Mouse (Mus musculus) lung, postnatal 25 days (tissue): ENCODE data around the gene Gm20388.

Experiments used
- DNase-seq: peaks from one replicate; pipeline ENCODE4 v3.0.0; 2022; ENCODE audit warnings: low spot score

Gm20388 gene

DNA sequence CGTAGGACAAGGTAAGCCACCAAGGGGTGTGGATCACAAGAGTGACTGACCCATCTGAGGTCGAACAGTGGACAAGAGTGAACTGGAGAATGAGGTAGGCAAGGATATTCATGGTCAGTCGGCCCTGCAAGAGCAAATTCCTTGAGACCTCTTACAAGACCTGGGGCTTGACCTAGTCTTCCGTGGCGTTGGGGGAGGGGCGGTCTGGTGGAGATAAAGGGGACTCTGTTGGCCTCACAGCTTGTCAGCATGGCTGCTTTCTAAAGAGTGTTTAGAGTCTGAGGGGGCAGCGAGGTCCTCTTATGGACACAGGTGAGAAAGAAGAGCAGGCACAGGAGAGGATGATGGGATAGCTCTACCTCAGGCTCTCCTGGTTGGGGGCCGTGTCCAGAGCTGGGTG is 258.5 kb downstream of the Gm20388 start:
- no peak for DNase-seq

- peak; percentile 28 for DNase-seq
Observed at GRCm38 (mm10) chr8:120173195-120173594, 262.6 kb downstream of the Gm20388 start.

DNA sequence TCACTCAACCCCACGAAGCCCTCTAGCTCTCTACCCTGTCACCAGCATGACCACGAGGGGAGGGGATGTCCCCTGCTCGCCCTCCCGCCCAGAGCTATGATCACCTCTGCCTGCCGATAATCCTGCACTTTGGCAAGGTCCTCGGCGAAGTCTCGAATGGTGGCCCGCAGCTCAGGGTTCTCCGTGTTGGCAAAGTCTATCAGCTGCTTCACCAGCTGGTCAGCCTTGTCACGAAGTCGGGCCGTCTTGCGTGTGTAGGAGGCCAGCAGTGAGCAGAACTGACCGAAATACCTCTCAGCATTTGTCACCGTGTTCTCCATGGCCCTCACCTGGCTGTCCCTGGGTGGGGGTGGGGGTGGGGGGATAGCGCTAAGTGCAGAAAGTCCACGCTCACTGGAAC is 264.0 kb downstream of the Gm20388 start:
- no peak for DNase-seq

DNA sequence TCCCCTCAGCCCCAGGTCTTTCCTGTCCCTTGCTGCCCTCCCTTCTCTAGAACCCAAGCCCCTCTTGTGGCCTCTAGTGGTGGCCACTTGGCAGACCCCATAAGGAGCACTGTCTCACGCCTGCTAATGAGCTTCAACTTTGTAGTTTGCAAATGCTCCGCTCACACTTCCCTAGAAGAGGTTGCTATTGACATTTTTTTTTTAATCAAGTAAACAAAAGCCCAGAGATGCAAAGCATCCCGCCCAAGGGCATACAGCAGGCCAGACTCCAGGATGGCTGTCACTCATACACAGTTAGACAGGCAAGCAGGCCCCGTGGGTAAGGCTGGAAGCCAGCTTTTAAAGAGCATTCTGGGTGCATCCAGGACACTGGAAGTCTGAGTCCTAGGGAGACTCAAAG is 266.0 kb downstream of the Gm20388 start:
- DNase-seq = no peak

DNA sequence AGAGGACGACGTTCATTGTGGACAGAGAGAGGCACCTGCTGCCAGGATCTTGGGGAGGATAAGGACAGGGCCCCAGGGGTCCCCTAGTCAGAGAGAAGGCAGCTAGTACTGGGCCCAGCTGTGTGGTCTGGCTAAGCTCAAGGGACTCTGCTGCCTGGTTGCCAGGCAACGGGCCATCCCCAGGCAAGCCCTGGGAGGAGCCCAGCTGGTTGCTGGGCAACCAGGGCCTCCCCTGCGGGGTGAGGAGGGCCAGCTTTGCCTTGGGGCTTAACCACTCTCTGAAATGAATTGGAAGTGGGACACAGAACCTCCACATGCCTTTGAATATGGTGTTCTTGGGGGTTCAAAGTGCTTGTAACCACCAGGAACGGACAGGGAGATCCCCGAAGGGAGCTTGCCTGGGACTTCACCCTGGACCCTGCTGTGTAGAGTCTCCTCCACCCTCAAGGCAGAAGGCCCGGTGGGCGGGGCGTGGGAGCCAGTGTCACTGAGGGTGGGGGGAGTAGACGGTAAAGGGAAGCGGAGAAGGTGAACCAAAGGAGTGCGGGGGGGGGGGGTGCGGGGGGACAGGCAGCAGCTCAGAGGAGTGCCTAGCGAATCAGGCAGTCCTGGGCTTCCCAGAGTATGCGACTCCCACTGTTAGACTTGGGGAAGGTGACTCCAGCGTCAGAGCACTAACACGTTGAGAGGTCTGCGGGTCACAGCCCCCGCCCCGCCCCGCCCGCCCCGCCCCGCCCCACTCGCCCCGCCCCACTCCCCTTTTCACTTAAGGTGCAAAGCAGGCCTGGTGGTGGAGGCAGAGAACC is 266.9 kb downstream of the Gm20388 start, which contains the start of gene Fam92b:
Gene Fam92b (minus strand): TSS at position 149 of the 806 bp plus-strand sequence.
- peak; percentile 31 for DNase-seq

GRCm38 (mm10) chr8:120178124-120178514 is 267.5 kb downstream of the Gm20388 start:
- DNase-seq = no peak

GRCm38 (mm10) chr8:120179027-120179431 is 268.4 kb downstream of the Gm20388 start:
- peak; percentile 89 for DNase-seq

DNA sequence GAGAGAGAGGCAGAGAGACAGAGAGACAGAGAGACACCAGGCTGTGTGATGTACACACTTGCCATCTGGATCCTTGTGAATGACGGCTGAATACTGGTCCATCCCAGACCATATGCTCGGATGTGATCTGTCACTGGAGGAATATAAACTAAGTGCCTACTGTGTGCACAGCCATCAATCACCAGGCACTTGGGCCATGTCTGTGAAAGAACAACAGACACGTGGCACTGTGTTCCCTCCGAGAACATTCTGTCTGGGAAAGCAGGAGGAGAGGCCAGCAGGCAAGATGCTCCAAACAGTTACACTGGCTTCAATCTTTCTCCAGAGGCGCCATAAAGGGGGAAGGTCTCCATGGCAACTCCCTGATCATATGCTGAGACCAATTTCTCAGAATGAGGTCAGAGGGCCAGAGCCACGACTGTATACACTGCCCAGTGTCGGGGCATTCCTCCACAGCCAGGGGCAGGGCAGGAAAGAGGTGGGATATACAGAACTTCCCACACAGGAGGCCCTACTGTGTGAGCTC is 269.9 kb downstream of the Gm20388 start:
- no peak for DNase-seq

DNA sequence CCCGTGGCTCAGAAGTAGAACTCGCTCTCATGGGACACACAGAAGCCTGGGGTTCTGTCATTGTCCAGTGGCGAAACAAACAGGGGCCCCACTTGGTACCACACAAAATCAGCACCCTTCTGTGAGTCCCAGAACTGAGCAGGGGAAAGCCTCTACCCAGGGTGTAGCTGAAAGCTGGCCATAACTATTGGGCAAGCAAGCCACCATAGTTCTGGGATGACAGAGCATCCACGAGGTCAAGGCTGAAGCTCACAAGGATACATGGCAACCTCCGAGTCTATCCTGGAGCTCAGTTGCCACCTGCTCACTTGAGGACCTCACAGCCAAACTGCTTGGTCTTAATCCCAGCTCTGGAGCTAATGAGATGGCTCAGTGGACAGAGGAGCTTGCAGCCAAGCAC is 270.6 kb downstream of the Gm20388 start:
- no peak for DNase-seq

- DNase-seq = no peak
Observed at GRCm38 (mm10) chr8:120181861-120182414, 271.3 kb downstream of the Gm20388 start.

GRCm38 (mm10) chr8:120184366-120184765 is 273.7 kb downstream of the Gm20388 start:
- DNase-seq = no peak

GRCm38 (mm10) chr8:120184850-120185792 is 274.5 kb downstream of the Gm20388 start:
- no peak for DNase-seq

DNA sequence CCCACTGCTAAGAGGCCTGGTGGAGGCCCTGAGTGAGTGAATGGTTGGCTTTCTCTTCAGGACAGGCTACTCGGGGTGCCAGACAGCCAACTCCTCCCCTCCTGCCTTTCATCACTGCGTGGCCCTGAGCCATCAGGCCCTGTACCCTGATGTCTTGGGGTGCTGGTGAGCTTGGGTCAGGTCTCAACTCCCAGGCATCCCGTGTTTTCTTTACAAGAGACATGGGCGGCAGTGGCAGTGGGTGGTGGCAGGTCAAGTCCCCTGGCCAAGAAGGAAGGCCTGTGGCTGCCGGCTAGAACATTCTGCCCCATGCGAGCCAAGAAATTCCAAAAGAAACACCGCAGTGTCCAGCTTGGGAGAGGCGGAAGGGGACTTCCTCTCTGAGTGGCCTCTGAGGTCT is 275.8 kb downstream of the Gm20388 start:
- DNase-seq = peak; percentile 72

GRCm38 (mm10) chr8:120188510-120188909 is 277.9 kb downstream of the Gm20388 start:
- DNase-seq = no peak

- no peak for DNase-seq
Observed at GRCm38 (mm10) chr8:120189440-120189839, 278.8 kb downstream of the Gm20388 start.

DNA sequence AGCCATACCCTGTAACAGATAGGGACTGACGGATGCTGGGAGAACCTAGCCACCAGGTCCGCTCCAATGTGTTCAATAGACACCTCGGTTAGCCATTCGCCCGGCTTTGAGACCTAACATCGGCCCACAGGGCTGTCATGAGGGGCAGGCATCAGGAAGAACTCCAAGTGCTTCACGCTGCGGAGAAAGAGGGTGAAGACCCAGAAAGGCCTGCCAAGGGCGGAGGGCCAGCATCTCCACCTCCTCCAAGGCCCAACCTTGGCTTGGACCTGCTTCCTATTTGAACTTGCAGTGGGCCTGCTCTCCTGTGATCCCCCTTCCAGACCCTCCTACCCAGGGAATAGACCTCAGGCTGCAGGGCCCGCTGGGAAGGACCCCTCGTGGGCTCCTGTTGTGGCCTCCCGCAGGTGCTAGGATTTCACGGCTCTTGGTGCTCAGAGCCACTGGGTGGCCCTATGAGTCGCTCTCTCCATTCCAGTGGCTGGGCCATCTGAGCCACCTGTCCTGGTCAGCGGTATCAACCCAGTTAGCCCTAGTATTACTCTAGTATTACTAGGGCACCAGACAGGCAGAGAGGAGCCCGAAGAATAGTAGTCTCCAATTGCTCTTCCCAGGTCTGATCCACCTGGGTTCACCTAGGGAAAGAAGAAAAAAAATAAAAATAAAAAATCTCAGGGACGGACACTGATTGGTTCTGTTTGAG is 279.6 kb downstream of the Gm20388 start:
- no peak for DNase-seq

GRCm38 (mm10) chr8:120190810-120191413 is 280.3 kb downstream of the Gm20388 start:
- DNase-seq = peak; percentile 94

DNA sequence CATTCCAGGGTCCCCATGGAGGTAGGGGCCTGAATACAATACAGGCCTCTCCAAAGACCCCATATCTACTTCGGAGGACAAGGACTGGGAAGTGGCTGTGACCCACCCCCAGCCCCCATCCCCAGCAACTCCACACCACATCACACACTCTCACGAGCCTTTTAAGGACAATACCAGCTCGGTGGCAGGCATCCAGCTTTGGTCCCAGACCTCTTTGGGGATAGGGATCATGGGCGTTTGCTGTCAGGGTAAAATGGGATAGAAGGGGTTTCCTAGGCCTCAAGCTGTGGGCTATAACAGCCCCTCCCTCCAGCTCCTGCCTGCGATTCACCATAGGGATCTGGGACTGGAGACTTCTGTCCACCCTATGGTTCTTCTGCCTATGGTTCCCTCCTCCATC is 281.0 kb downstream of the Gm20388 start:
- no peak for DNase-seq

- no peak for DNase-seq
Observed at GRCm38 (mm10) chr8:120192118-120192517, 281.5 kb downstream of the Gm20388 start.

- DNase-seq = no peak
Observed at GRCm38 (mm10) chr8:120201351-120201750, 290.7 kb downstream of the Gm20388 start.

DNA sequence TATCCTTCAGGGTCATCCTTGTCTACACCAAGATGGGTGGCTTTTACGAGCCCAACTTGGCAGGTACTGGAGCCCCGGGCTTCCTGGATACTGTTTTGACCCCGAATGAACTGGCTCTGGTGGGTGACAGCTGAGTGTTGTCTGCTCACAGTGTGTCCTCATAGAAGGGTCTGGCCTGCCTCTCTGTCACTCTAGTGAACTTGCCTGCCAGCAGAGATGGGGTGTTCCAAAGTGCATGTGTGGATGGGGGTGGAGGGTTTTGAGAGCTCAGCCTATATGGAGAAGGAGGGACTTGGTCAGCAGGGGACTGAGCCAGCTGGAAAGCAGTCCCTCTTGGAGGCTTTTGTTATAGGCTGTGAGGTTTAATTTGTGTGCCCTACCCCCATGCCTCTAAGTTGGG is 291.9 kb downstream of the Gm20388 start:
- peak; percentile 42 for DNase-seq
